Mouse (Mus musculus): ENCODE results near the gene Col3a1.

Col3a1 gene

DNA sequence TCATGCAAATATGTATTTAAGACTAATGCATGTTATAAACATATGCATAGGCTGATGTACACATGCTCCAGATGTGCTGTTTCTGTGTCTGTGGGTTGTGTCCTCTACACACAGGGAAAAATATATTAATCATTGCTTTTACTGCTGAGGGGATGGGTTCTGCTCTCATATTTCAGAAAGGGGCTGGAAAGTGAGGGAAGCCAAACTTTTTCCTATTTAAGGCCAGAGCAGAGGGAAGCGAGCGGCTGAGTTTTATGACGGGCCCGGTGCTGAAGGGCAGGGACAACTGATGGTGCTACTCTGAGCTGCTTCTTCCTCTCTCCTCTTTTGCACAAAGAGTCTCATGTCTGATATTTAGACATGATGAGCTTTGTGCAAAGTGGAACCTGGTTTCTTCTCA lies at the start of gene Col3a1:
Gene Col3a1 (plus strand): TSS at position 151 of the 400 bp plus-strand sequence.
- DNase-seq, result no peak

DNA sequence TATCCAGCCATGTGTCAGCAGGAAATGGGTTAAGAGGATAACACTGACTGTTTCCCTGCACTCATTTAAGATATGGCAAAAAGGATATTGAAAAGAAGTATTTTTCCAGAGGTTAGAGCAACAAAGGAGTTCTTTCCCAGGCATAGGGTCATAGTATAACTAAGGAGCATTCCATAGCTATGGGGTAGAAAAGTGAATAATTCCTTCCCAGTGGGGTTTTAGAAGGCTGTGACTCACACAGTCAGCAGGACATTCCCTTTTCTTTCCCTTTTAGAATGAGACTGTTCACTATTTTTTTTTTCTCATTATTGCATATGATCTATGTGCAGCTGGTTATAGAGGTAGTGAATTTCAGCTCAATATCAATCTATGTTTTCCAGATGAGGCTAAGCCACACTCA lies 41.9 kb upstream of the Col3a1 start:
- no peak for DNase-seq

DNA sequence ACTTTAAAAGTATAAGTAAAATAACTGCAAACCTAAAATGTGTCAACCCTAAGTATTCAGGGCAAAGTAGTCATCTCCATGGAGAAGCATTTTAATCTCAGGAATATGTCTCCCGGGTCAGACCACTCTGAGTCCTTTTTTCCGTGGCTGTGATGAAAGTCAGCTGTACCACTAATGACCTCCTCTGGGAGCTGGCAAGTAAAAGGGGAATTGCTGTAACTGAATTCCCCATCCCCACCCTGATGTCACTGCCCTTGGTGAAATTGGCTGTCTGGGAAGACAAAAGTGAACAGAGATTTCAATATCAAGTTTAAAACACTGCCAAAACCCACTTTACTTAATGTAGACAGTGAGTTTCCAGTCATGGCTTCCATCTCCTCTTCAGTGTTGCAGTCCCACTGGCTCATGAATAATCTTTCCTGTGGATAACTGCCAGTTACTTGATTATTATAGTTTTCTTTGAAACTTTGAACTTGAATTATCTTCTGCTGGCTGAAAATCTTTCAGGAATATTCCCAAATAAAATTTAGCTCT lies 35.3 kb upstream of the Col3a1 start:
- no peak for DNase-seq

DNA sequence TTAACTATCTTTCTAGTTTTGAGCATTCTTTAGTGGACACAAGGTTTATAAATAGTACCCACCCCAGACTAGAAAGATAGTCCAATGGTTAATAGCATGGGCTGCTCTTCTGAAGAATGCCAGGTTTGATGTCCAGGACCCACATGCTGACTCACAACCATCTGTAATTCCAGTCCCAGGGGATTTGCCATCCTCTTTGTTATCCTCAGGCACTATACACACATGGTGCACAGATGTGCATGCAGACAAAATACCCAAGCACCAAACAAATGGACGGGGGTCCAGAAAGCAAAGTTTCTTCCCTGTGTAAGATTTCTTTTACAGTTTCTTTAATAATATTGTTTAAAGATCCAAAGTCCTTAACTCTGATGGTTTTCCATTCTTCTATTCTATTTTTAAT lies 23.4 kb upstream of the Col3a1 start:
- no peak for DNase-seq

DNA sequence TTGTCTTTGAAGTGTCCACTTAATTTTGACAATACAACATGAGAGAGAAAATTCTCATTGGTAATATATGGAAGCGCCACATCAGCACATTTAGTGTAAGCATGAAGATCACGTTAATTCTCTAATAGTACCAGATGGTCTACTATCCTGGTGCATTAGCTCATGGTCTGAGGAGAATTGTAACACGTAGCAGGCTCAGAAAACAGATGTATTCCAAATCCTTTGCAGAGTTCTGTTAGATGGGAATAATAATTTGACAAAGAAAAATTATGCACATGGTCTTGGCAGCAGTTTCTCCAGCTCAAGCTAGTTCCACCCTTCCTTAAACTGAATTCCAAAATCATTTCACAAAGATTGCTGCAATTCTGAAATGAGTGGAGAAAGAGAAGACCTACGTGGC lies 21.3 kb upstream of the Col3a1 start:
- no peak for DNase-seq

DNA sequence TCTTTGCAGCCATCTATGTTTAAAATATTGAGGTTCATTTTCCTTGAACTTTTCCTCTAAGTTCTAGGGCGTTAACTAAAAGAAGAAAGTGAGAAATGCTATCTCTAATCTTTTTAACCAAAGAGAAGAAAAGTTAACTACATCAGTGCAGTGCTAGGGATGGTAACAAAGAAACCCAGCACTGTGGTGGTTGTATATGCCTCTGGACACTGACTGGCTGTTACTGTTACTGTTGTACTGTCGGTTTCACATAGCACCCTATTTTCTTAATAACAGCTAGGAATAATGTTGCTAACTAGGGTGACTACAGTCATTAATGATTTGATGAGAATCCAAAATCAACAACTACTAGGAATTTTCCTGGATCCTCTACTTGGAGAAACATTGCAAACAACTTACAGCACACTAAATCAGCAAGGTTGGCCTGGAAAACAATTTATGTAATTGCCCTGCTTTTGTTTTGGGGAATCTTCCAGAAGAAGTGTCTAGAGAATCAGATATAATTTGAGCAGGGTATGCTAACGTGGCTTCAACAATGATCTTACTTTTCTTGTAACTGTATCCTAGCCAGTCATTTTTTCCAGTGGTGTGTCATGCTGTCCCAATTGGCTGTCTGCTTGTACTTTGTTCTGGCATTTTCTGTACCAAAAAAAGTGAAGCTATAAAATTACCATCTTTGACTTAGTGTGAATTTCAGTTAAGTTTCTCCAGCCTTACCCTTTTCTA lies 11.8 kb upstream of the Col3a1 start:
- no peak for DNase-seq

DNA sequence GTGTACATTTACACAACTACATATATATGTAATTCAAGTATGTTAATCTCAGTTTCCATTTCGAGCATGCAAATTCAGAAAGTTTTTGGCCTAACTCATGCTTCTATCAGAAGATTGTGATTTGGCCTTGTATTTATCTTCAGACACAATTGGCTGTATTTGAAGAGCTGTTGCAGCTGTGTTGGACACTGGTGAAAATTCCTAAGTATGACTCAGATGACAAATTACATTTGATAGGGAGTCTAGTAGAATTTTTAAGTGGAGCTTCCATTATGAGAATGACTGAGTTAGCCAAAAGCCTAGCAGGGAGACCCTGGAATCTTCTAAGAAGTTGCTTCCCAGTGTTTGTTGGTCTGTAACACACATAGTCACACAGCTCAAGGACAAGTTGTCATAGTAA lies 7.1 kb upstream of the Col3a1 start:
- no peak for DNase-seq

DNA sequence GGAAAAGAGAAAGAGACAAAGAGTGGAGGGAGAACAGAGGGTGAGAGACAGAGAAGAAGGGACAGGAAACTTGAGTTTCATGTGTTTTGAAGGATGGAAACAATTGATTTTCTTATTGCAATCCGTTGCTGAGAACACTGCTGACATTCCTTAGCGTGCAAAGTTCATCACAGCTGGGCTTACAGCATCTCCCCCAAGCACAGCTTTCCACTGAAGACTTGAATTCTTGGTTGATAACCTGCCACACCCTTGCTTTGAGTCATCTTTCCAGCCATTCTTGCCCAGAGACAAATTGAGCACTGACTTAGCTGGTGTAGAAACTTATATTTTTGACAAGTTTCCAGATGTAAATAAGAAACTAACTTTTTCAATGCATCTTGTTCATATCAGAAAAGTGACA lies 2.3 kb upstream of the Col3a1 start:
- no peak for DNase-seq

DNA sequence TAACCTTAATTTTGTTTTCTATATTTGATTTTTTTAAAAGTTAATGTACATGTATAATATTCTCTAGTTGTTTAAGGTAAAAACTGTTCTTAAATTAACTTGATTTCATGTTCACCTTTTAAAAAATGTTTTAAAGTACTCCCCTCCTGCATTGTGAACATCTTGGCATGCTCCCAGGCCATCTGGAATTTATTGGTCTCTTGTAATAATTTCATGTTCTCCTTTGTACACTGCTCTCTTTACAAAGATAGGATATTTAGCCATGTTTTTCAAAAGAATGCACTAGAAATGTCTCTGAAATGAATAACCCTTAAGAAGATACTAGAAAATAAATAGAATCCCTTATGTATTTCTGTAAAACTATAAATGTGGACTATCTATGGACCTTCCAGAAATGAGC lies 624 bp downstream of the Col3a1 start:
- peak; percentile 4 to 12 for DNase-seq

DNA sequence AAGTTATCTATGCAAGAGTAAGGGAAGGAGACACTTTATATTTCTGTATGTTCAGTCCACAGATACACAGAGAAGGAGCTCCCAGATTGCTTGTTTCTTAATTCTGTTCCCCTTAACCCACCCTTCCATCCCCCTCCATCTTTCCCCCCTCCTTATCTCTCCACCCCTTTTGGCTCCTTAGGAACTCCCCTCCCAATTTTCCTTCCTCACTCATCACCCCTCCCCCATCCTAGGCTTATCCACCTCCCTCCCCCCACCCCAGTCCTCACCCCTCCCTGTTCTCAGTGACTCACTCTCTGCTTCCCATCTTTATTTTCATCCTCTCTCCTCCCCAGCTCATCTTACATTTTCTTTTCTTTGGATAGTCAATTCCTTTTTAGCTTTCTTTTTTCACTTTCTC lies 1.5 kb downstream of the Col3a1 start:
- no peak for DNase-seq

DNA sequence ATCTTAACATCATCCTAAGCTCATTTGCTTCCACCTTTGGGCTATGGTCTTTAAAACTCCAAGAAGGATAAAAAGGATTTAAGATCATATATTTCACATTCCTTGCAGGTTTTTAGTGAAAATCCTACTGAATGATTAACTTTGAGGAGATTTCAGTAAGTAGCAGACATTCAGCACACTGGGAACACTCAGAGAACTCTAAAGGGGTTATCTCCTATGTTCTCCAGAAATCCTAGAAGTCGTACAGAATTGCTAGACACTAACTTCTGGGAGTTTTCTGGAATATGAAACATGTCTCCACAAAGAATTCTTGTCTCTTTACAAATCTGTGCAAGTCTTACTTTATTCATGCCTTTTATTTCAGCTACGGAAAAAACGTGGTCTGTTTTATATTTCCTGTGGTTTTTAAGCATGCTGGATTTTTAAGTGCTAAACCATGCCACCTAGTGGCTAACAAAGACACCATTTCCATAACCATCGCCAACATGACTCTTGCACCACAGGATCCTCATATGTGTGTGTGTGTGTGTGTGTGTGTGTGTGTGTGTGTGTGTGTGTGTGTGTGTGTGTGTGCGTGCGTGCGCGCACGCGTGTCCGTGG lies 2.5 kb downstream of the Col3a1 start:
- DNase-seq, result peak; percentile 42 to 44

DNA sequence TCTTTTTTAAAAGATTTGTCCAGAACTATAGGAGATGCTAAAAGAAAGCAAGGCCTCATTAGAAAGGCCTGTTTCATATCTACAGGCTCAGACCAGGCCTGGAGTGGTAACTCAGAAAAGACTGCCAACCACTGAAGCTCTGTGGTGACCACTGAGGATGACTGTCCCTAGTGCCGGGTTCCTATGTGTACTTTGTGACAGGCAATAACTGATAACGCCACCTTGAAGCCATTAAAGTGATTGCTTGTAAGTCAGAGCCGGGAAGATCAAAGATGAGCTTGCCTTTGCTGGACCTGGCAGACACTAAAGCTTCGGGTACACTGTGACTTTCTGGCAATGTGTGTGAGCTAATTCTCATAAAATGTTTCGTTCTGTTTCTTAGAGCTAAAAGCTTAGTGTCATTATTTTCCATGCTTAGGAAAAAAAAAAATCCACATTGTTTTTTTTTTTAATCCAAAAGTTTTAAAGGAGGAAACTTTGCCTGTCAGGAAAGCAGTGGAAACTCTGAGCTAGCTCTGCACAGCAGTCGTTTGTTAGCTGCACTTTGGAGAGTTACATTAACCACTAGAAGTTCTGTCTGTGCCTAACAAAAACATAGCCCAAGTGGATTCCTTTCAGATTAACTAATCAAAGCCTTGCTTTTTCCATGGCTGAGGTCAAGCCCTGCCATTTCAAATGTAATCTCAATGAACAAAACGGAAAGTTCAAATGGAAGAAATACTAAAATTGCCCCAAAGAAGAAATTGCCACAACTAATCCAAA lies 4.6 kb downstream of the Col3a1 start:
- DNase-seq, result no peak

DNA sequence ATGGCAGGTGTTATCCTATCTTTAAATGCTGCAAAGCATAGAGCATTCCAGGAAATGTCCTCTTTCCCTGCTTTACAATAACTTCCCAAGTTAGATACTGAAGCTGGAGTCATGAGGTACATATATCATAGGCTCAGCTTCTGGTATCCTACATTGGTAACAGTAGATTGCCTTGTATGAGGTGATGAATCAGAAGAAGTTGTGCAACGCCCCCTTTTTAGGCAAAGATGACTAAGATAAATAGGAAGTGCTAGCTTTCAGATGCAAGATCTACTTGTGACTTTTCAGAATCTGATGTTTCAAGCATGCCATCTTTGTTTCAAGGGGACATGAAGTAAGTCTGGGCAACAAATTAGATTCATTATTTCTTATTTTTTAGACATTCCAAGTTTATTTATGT lies 6.9 kb downstream of the Col3a1 start:
- DNase-seq, result no peak

DNA sequence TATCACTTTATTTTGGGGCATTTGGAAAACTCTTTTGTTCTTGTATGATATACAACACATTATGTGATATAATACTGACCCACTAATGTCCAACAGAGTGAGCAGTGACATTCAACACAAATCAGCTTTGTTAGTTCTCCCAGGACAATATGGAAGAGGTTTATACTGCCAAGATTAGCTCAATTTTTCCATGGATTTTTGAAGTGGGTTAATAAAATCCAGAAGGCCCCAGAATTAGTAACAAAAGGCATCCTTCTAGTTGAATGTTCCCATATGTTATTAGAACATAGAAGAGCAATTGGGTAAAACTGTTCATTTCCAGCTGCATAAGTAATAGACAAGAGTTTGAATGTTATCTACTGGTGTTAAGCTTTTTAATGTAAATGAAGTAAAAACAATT lies 9.5 kb downstream of the Col3a1 start:
- no peak for DNase-seq

DNA sequence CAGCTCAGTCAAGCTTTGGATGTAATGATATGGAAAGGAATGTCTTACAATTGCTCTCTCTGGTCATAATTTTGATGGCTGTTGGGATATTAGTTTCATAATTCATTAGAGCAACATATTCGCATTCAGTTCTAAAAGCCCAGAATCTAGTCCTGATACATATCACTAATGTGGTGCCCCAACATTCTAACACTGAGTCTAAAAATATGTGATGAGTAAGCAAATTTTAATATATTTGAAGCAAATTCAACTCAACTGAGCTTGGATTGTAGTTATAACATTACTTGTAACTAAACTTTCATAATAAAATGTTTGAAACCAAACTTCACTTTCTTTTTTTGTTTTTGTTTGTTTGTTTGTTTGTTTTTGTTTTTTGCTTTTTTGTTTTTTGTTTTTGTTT lies 17.8 kb downstream of the Col3a1 start:
- no peak for DNase-seq

DNA sequence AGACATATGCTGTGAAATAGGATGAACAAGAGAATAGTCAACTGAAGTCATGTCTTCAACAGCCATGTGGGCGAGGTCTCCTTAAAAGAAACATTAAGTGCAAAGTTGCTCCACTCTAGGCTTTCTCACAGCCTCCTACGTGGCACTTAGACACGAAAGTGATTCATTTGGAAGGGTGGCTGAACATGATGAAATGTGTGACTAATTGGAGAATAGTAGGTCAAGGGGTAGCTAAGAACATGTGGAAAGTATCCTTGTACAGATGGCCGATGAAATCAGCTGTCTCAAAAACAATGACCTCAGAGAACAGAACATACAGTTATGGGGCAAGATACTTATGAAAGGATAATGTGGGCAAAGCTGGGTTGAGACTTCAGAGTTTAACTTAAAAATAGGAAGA lies 44.6 kb downstream of the Col3a1 start:
- no peak for DNase-seq

DNA sequence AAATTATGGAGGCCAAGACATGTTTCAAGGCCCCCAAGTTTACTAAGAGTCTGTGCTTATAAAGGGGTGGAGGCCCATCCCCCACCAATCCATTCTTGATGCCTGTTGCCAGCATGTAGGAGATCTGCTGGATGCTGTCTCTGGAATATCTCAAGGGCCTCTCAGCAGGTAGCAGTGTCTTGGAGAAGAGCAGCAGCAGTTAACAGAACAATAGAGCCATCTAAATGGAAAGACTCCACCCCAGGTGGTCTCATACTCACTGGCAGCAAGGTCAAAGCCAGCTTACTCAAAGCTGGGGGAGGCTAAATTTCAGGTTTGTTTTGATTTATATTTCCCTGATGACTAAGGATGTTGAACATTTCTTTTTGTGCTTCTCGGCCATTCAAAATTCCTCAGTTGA lies 46.7 kb downstream of the Col3a1 start:
- no peak for DNase-seq

DNA sequence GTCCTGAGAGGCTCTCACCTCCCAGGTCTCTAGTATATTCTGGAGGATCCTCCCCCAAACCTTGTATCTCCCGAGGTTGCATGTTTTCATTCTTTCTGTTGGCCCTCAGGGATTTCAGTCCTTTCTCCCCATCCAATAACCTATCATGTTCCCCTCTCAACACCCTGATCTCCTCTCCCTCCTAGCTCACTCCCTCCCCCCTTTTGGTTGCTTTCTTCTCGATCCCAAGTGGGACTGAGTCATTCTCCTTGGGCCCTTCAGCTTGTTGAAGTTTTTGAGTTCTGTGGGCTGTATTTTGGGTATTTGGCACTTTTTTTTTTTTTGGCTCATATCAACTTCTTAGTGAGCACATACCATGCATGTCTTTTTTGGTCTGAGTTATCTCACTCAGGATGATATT lies 47.8 kb downstream of the Col3a1 start:
- no peak for DNase-seq

DNA sequence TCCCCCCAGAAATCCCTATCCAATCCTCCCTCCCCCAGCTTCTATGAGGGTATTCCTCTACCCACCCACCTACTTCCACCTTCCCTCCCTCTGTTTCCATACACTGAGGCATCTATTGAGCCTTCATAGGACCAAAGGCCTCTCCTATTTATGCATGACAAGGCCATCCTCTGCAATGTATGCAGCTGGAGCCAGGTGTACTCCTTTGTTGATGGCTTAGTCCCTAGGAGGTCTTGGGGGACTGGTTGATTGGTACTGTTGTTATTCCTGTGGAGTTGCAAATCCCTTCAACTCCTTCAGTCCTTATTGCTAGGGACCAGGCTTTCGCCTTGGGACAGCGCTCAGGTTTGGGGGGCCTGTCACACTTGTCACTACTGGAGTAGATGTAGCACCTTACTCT lies 48.3 kb downstream of the Col3a1 start:
- DNase-seq, result no peak

DNA sequence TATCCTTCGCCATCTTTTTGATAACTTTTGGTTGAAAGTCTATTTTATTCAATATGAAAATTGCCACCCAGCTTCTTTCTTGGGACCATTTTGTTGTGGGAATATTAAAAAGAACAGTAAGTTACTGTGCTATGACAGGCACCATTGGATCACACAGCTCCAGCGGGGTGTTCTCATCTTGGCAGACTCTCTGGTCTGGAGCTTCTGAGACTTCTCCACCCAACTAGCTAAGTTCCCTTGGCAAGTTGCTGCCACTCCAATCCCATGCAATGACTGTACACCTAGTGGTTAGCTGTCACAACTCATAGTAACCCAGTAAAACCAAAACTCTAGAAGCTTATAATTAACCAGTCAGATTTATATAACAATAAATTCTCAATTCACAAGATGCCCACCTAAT lies 51.9 kb downstream of the Col3a1 start:
- no peak for DNase-seq

DNA sequence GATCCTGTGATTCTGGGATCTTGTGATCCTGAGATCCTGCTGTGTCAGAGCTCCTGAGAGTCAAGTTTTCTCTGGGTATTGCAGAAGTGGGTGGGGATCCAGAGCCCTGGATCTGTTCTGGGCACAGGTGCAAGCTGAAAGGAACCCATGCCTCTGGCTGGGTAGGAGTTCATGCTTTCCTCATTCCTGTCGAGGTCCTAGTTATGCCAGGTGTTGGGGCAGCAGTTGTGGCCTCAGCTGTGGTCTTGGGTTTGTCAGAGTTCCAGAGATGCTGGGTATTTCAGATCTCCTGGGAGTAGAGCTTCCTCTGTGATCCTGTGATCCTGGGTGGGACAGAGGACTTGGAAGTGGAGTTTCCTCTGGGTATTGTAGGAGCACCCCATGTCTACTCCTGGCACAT lies 54.1 kb downstream of the Col3a1 start:
- no peak for DNase-seq

DNA sequence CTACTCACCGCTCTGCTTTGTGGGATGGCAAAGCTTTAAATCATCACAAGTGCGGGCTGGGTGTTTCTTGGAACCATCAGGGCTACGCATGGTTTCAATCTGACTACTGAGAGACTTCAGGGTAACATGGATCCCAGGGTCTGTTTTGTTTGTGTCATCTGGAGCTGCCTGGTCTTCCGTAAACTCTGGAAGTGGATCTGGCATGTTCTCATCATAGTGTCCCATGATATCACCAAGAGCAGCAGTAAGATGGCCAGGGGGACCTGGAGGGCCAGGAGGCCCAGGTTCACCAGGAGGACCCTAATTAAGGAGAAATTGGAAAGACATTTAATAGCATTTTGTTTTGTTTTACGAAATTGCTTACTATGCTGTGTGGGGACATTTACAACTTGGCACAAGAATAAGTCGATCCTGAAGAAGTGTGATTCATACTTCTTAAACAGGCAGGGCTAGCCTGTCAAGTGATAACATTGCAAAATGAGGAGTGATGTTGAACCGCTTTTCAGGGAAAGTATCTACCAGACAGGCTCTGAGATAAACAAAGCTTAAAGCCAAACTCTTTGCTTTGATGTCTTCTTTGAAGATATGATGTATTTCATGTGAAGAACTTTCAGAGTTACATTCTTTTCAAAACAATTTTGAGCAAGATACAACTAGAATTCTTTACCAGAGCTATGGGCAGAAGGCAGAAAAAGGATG lies 68.8 kb downstream of the Col3a1 start:
- no peak for DNase-seq

DNA sequence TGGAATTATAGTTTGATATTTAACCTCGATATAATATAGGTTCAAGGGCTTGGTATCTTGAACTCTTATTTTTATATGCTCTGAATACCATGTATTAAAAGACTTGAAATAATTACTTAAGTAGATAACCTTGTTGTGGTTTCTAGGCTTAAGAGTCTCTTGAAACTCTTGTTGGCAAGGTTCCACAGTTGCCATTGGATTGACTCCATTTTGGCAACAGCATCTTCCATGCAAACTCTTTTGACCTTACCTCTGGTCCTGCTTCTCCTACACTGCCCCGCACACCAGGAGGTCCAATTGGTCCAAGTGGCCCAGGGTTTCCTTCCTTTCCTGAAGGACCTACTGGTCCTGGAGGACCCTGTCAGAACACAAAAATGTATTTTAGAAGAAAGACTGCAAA lies 70.5 kb downstream of the Col3a1 start:
- peak in 1 of 2 experiments; percentile 4 for DNase-seq

Measured in cerebellum, postnatal 14 days (tissue).